Mouse (Mus musculus) midbrain, embryonic 12.5 days (tissue): Measurements from ENCODE around the gene Taz. TPM values are rescaled to one million over a fixed set of nuclear protein-coding genes. Genes with fewer than 3 reads are reported as not detected.
A peak's percentile ranks its signal among the peaks of the same experiment; 100 is the strongest.

Source experiments
- ATAC-seq: fragments of 200-750 bp; cut with Nextera tagmentation; 2 replicates; pipeline ENCODE4 v1.8.0; 2017; ENCODE audit warnings: low read depth, moderate TSS enrichment, moderate library complexity; ENCODE audit not compliant: low FRiP score
- H3K27ac ChIP-seq: fragments of 300-500 bp; sonication (generic); replicated peaks from 2 replicates; pipeline ENCODE4 v1.5.1; 2016; ENCODE audit warnings: mild to moderate bottlenecking
- H3K27me3 ChIP-seq: fragments of 300-500 bp; sonication (generic); 2 replicates; pipeline ENCODE4 v1.6.1; 2016; ENCODE audit warnings: mild to moderate bottlenecking
- H3K36me3 ChIP-seq: fragments of 300-500 bp; sonication (generic); 2 replicates; pipeline ENCODE4 v1.6.1; 2016
- H3K4me1 ChIP-seq: fragments of 300-500 bp; sonication (generic); 2 replicates; pipeline ENCODE4 v1.6.1; 2016
- H3K4me2 ChIP-seq: fragments of 300-500 bp; sonication (generic); replicated peaks from 2 replicates; pipeline ENCODE4 v1.6.1; 2016; ENCODE audit warnings: mild to moderate bottlenecking, moderate library complexity
- H3K4me3 ChIP-seq: fragments of 300-500 bp; sonication (generic); 2 replicates; pipeline ENCODE4 v1.5.1; 2016; ENCODE audit warnings: mild to moderate bottlenecking
- H3K9ac ChIP-seq: fragments of 300-500 bp; sonication (generic); replicated peaks from 2 replicates; pipeline ENCODE4 v1.6.1; 2016; ENCODE audit warnings: mild to moderate bottlenecking, moderate library complexity
- H3K9me3 ChIP-seq: fragments of 300-500 bp; sonication (generic); 2 replicates; pipeline ENCODE4 v1.6.1; 2016; ENCODE audit warnings: mild to moderate bottlenecking
- WGBS: fragments of 180-500 bp; shearing (Covaris S2); methylation state at CpG from one replicate; pipeline ENCODE4 v1.1.7; 2016; 5-methylcytosine and 5-hydroxymethylcytosine counted together
- polyA plus RNA-seq: library from polyadenylated mRNA; unstranded; fragments of >200 nt; fragmentation: Nextera tagmentation; extraction: Ambion mirVana; gene quantifications from 2 replicates; pipeline ENCODE4 v1.2.1, GENCODE M21; 2016

Taz gene
- polyA plus RNA-seq, 1 experiment from 2014 or later = 88.4 TPM

- 23% methylated on average over 39 of the region's 39 CpGs for WGBS
- Histone ChIP-seq H3K4me1 (peaks cover 16% of the 10 kb centered on the region; the same call in 1 of the 2 replicates), H3K4me3 (peak overlapping the region; percentile 58), H3K4me2 (peak overlapping the region; percentile 63), H3K9me3 (no peaks in the 10 kb centered on the region), H3K27me3 (no peaks in the 10 kb centered on the region), H3K36me3 (no peaks in the 10 kb centered on the region), H3K27ac (peak overlapping the region; percentile 60), H3K9ac (peak overlapping the region; percentile 73)
- ATAC-seq = peak; percentile 78
Observed at GRCm38 (mm10) chrX:74282395-74283091, 831 bp downstream of the Taz start.

DNA sequence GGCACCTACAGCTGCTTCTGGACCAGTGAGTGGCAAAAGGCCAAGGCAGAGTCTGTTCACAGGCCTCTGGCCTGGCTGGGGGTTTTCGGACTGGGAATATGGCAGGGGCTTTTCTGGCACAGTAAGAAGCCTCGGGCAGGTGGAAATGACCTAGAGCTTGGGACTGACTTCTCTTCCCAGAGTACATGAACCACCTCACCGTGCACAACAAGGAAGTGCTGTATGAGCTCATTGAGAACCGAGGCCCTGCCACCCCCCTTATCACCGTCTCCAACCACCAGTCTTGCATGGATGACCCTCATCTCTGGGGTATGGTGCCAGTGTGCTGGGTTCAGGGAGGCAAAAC, 1.4 kb downstream of the Taz start:
- 47% methylated on average over 5 of the region's 5 CpGs for WGBS
- peak; percentile 61 for ATAC-seq
- Histone ChIP-seq H3K4me1 (peaks cover 16% of the 10 kb centered on the region; the same call in 1 of the 2 replicates), H3K9ac (peak overlapping the region; percentile 73), H3K4me3 (peak overlapping the region; percentile 58), H3K36me3 (no peaks in the 10 kb centered on the region), H3K27me3 (no peaks in the 10 kb centered on the region), H3K27ac (peak overlapping the region; percentile 60; the same call in 1 of the 2 replicates), H3K9me3 (no peaks in the 10 kb centered on the region), H3K4me2 (peak overlapping the region; percentile 63)

GRCm38 (mm10) chrX:74293431-74293830, 11.7 kb downstream of the Taz start:
- Histone ChIP-seq H3K4me3 (no peak overlapping the region), H3K9me3 (no peaks in the 10 kb centered on the region), H3K27me3 (no peaks in the 10 kb centered on the region), H3K4me2 (no peak overlapping the region), H3K36me3 (0 out of 2 replicates have a peak, but pooled peaks cover 4% of the 10 kb centered on the region), H3K9ac (no peak overlapping the region), H3K27ac (no peak overlapping the region), H3K4me1 (0 out of 2 replicates have a peak, but pooled peaks cover 2% of the 10 kb centered on the region)
- no peak for ATAC-seq
- 74% methylated on average over 4 of the region's 4 CpGs for WGBS

GRCm38 (mm10) chrX:74296538-74297448, 15.1 kb downstream of the Taz start, which contains the start of gene Atp6ap1:
Atp6ap1 (plus strand) TSS chrX:74297097.
- Histone ChIP-seq H3K36me3 (peaks cover 17% of the 10 kb centered on the region), H3K9ac (peak within 1 kb of the TSS; percentile 62), H3K27ac (peak within 1 kb of the TSS; percentile 46), H3K9me3 (no peaks in the 10 kb centered on the region), H3K4me1 (0 out of 2 replicates have a peak, but pooled peaks cover 2% of the 10 kb centered on the region), H3K4me3 (peak within 1 kb of the TSS; percentile 66), H3K27me3 (no peaks in the 10 kb centered on the region), H3K4me2 (peak within 1 kb of the TSS; percentile 63)
- WGBS = 29% methylated on average over 37 of the region's 37 CpGs
- peak; percentile 99 for ATAC-seq

GRCm38 (mm10) chrX:74298348-74298747, 16.6 kb downstream of the Taz start:
- ATAC-seq = no peak
- WGBS = 89% methylated on average over 1 of the region's 1 CpGs
- no peak overlapping the region for H3K4me2 ChIP-seq
- H3K27ac ChIP-seq = no peak overlapping the region
- H3K36me3 ChIP-seq = peaks cover 31% of the 10 kb centered on the region
- no peak overlapping the region for H3K4me3 ChIP-seq
- no peaks in the 10 kb centered on the region for H3K27me3 ChIP-seq
- no peaks in the 10 kb centered on the region for H3K9me3 ChIP-seq
- H3K4me1 ChIP-seq = 0 out of 2 replicates have a peak, but pooled peaks cover 2% of the 10 kb centered on the region
- H3K9ac ChIP-seq = no peak overlapping the region

DNA sequence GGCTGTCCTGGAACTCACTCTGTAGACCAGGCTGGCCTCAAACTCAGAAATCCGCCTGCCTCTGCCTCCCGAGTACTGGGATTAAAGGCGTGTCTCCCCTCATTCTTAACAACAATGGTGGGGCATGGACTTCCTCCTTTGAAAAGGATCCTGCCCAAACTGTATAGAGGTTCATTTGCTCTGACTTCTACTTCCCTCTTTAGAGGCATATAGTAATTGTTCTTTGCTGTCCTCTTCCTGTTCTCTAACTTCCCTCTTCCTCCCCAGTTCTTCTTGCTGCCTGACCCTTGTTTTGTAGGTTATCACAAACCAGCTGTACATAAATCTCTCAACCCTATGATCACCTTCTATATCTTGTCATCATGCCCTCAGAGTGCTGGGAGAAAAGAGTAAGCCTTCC, 18.0 kb downstream of the Taz start:
- H3K27ac ChIP-seq = no peak overlapping the region
- no peak for ATAC-seq
- H3K4me2 ChIP-seq = no peak overlapping the region
- WGBS = 87% methylated on average over 3 of the region's 3 CpGs
- H3K4me1 ChIP-seq = 0 out of 2 replicates have a peak, but pooled peaks cover 2% of the 10 kb centered on the region
- H3K9ac ChIP-seq = no peak overlapping the region
- H3K36me3 ChIP-seq = peaks cover 33% of the 10 kb centered on the region
- H3K9me3 ChIP-seq = no peaks in the 10 kb centered on the region
- no peaks in the 10 kb centered on the region for H3K27me3 ChIP-seq
- no peak overlapping the region for H3K4me3 ChIP-seq

DNA sequence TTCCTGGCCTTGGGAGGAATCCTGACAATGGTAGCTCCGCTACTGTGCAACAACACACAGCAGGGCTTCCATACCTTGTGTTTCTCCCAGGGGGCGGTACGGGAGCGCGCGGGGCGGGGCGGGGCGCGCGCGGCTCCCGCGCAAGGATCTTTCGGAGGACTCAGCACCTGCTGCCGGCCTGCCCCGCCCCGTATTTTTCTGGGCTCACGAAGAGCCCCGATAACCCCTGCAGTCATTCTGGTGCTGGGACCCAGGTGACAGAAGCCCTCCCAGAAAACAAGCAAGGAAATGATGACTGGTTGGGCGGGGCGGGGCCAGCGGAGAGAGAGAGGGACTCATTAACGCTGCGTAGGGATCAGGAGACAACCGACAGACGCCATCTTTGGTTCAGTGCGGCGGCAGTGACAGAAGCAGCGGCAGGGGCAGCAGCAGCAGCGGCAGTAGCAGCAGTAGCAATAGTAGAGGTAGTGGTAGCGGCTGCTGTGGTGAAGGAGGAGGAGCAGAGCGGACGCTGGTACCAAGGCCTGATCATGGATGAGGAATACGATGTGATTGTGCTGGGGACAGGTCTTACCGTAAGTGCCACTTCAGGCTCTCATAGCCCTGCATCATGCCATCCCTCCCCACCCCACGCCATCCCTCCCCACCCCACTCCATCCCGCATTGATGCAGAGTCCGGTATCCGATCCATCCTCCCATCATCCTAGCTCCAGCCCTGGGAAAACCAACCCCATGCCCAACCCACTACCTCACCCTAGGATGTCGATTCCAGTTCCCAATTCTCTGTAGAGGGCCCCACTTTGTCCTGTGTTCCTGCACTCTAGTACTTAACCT, 23.4 kb downstream of the Taz start, which contains the start of gene Gdi1:
Gene Gdi1 (plus strand): TSS at position 132 of the 834 bp plus-strand sequence.
- H3K27ac ChIP-seq = peak within 1 kb of the TSS; percentile 91
- 25% methylated on average over 41 of the region's 41 CpGs for WGBS
- H3K36me3 ChIP-seq = peaks cover 65% of the 10 kb centered on the region
- no peaks in the 10 kb centered on the region for H3K27me3 ChIP-seq
- peak within 1 kb of the TSS; percentile 70 for H3K4me2 ChIP-seq
- peak within 1 kb of the TSS; percentile 60 for H3K4me3 ChIP-seq
- peaks cover 9% of the 10 kb centered on the region for H3K4me1 ChIP-seq
- H3K9ac ChIP-seq = peak within 1 kb of the TSS; percentile 84
- H3K9me3 ChIP-seq = no peaks in the 10 kb centered on the region
- ATAC-seq = peak; percentile 79

GRCm38 (mm10) chrX:74312540-74313464, 31.1 kb downstream of the Taz start, which contains the start of gene Fam50a:
Fam50a (plus strand) TSS chrX:74313033.
- Histone ChIP-seq H3K4me1 (peaks cover 3% of the 10 kb centered on the region), H3K4me3 (peak within 1 kb of the TSS; percentile 56), H3K27me3 (no peaks in the 10 kb centered on the region), H3K27ac (peak within 1 kb of the TSS; percentile 85), H3K4me2 (peak within 1 kb of the TSS; percentile 77), H3K9me3 (no peaks in the 10 kb centered on the region), H3K36me3 (peaks cover 39% of the 10 kb centered on the region), H3K9ac (peak within 1 kb of the TSS; percentile 81)
- 22% methylated on average over 59 of the region's 59 CpGs for WGBS
- peak; percentile 94 for ATAC-seq

DNA sequence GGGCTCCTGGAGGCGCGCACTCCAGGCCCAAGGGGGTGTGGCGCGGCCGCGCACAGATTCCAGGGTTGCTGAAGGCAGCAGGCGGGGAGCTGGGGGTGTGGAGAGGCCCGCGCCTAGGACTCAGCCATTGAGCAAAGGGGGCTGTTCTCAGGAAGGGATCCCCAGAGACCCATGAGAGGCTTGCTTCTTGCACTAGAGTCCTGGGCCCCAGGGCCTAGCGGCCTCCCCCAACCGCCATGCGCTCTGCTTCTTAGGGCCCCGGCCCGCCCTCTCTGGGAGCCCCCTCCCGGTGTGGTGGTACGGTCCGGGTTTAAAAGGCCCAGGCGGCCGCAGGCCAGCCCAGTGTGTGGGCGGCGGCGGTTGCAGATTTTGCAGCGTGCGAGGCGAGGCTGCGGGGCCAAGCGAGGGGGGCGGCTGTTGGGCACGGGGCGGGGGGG, 47.0 kb downstream of the Taz start, which contains the start of gene Plxna3:
Gene Plxna3 (plus strand): TSS at position 342 of the 437 bp plus-strand sequence.
- peak; percentile 92 for ATAC-seq
- Histone ChIP-seq H3K27ac (peak within 1 kb of the TSS; percentile 78), H3K9ac (peak within 1 kb of the TSS; percentile 75), H3K4me2 (peak within 1 kb of the TSS; percentile 61), H3K36me3 (peaks cover 14% of the 10 kb centered on the region), H3K9me3 (no peaks in the 10 kb centered on the region), H3K27me3 (no peaks in the 10 kb centered on the region), H3K4me3 (peak within 1 kb of the TSS; percentile 54), H3K4me1 (peaks cover 12% of the 10 kb centered on the region)
- 17% methylated on average over 24 of the region's 30 CpGs for WGBS

DNA sequence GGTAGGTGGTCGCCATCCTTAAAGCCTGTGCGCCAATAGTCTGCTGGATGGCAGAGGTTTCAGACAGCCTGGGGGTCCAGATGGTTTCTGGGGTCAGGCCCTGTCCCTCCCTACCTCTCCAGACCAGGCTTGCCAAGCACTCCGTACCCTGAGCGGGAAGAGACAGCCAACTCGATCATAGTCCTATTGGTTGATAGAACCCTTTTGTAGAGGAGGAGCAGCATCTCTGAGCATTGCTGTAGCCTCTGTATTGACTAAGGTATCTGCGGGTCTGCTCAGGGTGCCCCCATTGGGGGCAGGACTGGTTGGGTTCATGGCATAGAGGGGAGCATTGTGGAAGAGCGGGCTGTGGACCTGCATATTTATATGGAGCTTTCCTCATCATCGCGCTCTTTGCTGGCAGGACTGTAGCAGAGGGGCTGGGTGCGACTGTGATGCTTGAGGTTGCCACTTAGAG, 47.5 kb downstream of the Taz start:
- peak overlapping the region; percentile 54 for H3K4me3 ChIP-seq
- H3K9me3 ChIP-seq = no peaks in the 10 kb centered on the region
- peak; percentile 61 for ATAC-seq
- 27% methylated on average over 10 of the region's 10 CpGs for WGBS
- H3K4me2 ChIP-seq = peak overlapping the region; percentile 61
- H3K9ac ChIP-seq = peak overlapping the region; percentile 75
- peak overlapping the region; percentile 78 for H3K27ac ChIP-seq
- peaks cover 12% of the 10 kb centered on the region for H3K4me1 ChIP-seq
- H3K36me3 ChIP-seq = peaks cover 18% of the 10 kb centered on the region
- no peaks in the 10 kb centered on the region for H3K27me3 ChIP-seq
